Mouse (Mus musculus): Measurements from ENCODE around the gene Fpgs.

The Fpgs gene

DNA sequence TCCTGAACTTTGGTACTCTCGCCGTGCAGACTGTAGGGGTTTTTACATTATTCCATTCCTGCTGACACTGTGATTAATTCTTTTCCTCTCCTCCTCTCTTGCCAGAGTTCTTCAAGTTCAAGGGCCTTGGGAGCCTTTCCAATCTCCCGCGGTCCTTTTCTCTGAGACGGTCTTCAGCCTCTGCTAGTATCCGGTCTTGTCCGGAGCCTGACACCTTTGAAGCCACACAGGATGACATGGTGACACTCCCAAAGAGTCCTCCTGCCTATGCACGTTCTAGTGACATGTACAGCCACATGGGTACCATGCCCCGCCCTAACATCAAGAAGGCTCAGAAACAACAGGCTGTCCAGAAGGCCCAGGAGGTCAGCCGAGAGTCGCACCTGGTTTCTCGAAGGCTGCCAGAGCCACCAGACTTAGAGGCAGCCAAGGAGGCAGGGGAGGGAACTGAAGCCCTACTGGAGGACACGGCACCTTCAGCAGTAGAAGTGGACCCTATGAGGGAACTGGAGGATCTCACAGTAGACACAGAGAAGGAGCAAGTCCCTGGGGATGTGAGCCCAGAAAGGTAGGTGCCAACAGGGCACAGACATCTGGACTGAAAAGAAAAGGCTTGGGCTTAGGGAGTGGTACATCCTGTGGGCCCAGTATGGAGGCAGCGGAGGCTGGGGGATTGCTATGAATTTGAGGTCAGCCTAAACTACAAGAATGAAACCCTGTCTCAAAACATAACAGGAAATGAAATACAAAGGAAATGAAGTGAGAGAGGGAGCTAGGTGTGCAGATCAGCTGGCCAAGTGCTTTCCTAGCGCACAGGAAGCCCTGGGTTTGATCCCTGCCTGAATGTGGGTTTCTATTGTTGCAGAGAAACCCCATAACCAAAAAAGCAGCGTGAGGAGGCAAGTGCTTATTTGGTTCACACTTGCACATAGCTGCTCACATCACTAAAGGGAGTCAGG, 21.2 kb upstream of the Fpgs start:
- DNase-seq (ENCODE audit: low spot score in 2 of 2) = no peak

DNA sequence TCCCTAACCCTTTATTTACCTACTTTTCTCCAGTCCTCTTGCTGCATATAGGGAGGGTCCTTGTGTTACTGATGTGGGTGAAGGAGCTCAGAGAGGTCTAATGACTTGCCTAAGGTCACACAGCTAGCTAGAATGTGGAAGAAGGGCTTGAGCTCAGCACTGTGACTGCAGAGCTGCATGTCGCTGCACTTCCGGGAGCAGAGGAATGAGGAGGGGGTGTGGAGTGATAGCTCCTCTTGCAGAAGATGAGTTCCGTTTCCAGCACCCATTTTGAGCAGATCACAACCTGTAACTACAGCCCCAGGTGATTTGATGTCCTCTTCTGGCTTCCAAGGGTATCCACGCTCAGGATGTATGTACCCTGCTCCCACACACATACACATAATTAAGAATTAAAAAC, 20.2 kb upstream of the Fpgs start:
- no peak for DNase-seq (ENCODE audit: low spot score in 2 of 2)

DNA sequence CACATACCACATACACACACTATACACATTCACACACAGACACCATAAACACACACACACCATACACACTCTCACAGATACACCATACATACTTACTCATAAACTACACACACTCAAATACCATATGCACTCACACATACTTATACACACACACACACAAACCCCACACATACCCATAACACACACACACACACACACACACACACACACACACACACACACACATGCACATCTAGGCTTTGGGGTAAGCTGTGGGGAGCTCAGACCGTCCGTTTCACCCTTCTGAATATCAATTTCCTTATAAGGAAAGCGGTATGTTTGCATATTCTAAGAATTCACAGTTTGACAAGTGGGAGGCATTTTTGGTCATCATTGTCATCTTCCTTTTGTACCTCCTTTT, 18.6 kb upstream of the Fpgs start:
- DNase-seq (ENCODE audit: low spot score in 2 of 2) = no peak

DNA sequence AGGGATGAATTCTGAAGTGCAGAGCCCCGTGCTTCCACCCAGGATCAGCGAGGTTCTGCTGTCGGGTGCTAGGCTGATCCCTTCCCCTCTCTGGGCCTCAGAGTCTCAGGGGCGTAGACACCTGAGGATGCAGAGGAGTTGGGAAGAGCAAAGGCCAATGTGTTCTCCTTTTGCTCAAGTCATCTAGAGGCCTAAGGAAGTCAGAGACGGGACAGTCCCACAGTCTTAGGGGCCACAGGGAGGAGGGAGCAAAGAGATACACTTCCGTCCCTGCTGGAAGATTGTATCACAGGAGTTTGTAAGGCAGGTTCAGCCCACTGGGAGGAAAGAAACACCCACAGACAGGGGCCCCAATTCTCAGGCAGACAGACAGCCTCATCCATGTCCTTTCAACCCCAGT, 18.1 kb upstream of the Fpgs start:
- no peak for DNase-seq (ENCODE audit: low spot score in 2 of 2)

DNA sequence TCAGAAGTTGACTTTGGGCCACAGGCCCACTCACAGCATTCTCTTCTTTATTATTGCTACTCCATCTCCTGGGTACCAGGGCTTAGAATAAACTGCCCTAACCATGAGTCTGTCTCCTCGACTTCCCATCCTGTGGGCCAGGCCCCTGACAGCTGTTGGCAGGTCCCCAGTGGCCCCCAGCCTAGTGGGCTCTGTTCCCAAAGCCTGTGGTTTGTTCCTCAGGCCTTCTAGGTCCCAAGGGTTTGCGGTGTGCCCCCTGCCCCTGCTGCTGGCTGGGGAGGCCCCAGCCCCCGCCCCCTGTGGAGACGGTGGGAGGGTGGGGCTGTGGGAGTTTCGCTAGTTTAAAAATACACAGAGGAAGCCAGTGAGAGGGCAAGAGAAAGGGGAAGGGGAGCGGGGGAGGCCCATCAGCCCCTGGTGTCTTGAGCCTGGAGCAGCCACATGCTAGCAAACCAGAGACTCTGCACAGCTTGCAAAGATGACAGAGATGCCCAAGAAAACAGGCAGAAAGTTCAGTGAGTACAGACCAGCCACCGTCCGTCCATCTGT, 16.8 kb upstream of the Fpgs start, which contains the start of gene Sh2d3c:
TSS of gene Sh2d3c (plus strand) at position 375 of the 549 bp plus-strand sequence.
- no peak for DNase-seq (ENCODE audit: low spot score in 2 of 2)

DNA sequence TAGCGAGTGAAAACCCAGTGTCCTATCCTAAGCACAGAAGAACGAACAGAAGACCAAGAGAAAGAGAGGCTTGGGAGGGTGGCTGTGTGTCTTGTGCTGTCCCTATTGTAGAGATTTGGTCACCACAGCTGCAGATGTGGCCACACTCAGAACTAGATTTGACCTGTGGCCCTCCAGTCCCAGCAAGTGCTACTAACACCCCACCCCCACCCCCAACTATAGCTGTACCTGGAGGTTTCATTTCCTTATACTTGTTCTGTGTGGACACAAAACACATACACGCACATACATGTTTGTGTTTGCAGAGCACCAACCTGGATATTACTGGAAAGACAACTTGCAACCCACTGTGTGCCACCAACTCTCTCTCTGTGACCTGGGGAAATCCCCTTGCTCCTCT, 16.1 kb upstream of the Fpgs start:
- DNase-seq (ENCODE audit: low spot score in 2 of 2) = no peak

DNA sequence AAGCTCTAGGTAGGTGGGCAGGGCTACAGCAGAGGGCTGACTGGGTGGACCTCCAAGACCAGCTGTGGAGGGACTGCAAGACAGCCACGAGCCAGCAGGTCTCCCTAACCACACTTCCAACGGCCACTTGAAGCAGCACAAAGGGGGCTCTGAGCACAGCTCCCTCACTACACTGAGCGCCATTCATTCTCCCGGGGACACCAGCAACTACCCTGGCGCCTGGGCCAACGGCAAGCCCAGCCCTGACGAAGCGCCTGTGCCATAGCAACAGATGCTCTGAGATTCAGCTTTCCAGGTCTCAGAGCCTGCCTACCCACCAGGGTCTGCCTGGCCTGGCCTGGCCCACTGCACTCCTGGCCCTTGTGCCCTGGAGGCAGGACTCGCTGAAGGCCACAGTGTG, 14.8 kb upstream of the Fpgs start:
- DNase-seq (ENCODE audit: low spot score in 2 of 2) = peak in 1 of 2 experiments; percentile 40

DNA sequence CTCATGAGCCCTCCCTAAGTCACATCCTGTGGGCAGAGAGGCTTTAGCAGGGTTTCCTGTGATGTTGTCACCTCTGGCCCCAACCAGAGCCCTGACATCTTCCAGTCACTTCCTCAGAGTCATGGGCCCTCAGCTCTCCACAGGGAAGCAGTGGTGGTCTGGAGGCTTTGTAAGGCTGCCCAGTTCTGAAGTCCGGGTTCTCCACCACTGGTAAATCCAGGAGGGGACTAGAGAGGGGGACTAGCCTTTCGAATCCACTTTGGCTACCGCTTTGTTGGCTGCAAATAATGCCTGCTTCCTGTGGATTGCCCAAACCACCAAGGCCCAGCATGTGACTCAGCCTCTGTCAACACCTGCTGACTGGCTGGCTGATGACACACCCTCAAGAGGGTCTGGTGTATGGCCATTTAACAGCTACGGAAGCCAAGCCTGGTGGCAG, 11.1 kb upstream of the Fpgs start:
- no peak for DNase-seq (ENCODE audit: low spot score in 2 of 2)

DNA sequence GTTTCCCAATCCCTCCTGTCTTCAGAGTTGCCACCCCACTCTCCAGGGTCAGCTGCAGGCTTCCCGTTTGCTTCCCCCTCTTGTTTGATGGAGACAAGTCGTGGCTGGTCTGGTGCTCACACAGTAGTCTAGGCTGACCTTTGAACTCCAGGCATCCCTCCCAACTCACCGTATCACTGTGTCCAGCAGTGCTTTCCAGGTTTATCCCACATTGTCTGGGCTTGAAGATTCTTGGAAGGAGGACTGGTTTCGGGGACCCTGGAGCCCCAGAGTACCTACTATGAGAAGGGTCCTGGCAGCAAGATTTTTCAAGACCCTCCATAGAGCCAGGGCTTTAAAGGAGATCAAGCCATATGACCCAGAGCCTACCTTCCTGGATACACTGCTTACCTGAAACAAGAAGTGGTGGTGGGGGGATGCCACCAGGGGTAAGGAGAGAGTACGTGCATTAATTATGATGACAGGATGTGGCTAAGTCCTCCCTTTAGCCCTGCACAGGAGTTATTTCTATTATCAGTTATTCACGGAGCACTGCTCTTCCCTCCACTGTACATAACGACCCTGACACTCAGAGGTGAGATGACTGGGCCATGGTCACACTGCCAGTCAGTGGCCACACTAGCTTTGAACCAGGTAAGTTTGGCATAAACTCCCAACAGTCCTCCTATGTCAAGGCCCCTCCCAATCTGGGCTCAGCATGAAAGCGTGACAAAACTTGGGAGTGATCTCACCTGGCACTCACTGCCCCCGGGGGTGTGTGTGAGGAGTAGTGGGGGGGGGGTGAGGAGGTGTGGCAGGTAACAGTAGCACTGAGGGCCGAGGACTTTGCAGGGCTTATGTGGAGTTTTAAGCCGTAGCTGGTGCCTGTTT, 10.4 kb upstream of the Fpgs start:
- DNase-seq (ENCODE audit: low spot score in 2 of 2) = no peak

DNA sequence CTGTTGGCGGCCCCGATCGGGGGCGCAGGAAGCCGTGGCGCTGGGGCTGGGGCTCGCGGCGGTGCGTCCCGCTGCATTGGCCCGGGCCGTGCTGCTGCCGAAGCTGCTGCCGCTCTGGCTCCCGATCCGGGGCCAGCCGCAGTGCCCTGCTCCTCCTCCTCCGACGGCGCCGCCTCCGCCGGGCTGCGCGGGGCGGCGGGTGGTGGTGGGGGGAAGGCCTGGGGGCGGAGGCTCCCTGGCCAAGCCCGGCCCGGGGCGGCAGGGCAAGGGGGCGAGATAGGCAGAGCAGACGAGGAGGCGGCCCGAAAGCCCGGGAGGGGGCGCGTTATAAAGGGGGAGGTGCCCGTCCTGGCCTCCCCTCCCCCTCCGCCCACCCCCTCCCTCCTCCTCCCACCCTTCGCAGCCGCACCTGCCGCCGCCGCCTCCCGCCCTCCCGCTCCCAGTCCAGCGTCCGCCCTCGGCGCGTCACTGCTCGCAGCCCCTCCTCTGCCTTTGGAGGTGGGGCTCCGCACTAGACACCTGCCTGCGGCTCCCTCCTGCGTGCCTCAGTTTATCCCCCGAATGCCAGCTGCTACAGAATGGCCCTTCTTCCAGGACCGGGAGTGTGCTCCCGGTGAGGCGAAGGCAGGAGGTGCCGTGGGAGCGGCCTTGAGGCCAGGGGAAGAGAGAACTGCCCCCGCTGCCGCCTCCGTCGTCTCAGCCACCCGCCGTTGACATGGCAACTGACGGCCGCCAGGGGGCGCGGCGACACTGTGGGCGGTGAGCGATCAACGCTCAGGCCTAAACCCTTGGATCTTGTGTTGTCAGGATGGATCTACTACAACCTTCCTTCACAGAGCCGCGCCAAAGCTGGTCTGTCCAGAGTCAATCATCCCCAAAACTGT, 9.2 kb upstream of the Fpgs start, which contains the start of gene Cdk9:
TSS of gene Cdk9 (minus strand) at position 143 of the 884 bp plus-strand sequence.
- DNase-seq (ENCODE audit: low spot score in 2 of 2) = peak; percentile 83 to 94

DNA sequence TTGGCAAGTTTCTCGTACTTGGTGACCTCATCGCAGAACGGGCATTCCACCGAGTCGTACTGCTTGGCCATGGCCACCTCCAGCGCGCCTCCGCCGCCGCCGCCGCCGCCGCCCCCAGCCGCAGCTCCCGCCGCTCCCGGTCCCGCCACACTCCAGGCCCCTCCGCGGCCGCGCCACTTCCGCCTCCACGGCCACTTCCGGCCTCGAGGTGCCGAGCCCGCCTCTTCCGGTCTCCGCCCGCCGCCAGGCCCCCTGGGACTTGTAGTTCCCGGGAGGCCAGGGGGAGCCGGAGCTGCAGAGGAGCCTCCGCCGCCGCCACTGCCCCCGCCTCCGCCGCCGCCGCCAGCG, 8.6 kb upstream of the Fpgs start:
- peak; percentile 78 to 92 for DNase-seq (ENCODE audit: low spot score in 2 of 2)

DNA sequence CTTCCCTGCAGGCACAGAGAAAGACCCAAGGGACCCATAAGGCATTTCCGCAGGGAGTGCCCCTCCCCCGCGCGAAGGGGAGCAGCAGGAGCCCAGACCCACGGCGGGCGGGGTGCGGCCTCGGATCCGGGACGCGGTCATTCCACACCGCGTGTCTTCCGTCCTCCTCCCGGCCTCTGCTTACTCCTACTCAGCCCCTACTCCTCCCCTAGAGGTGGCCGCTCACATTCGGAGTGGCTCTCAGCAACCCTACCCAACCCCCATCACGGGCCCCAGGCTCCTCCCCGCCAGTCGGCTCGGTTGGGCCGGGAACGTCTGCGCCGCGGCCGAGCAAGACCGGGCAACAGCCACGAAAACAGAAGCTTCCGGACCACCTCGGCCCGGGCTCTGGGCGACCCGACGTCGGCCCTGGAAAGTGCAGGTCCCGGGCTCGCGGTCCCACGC, 8.2 kb upstream of the Fpgs start:
- DNase-seq (ENCODE audit: low spot score in 2 of 2) = no peak

DNA sequence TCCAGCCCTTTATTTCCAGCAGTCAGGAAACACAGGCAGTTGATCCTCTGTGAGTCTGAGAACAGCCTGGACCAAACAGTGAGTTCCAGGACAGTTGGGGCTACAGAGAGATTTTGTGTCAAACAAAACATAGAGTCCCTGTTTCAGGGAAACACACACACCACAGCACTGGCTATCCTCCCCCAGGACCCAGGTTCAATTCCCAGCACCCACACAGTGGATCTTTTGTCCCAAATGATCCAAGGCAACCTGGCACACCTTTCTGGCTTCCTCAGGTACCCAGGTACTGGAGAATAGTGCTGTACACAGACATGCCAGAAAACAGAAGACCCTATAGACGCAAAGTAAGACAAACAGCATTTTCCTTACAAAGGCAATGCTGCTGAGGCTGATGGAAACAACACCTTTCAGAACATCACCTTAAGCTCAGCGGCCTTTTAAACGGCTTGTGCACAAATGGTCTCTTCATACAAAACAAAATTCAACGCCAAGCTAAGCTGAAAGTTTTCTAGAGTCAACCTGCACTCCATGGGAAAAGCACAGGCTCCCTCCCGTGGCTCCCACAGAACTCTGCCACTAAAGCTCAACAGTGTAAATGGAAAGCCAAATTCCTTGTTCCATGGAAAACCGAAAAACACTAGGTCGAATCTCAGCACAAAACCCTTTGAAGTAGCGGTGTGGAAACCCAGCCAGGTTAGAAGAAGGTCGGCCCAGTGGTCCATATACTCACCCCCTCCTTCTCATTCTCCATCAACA, 7.5 kb upstream of the Fpgs start:
- no peak for DNase-seq (ENCODE audit: low spot score in 2 of 2)

DNA sequence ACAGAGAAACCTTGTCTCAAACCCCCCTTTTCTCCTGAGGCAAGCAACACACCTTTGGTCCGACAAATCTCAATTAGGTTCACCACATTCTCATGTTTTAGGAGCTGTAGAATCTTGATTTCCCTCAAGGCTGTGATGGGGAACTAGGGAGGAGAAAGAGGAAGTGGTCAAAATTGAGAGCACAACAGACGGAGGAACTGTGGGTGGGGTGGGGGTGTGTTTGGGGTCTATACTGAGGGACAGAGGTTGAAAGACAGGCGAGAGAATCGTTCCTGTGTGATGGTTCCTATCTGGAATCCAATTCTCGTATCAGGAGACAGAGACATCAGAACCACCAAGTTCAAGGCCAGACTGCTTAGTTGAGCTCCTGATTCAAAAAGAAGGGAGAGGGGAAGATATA, 6.5 kb upstream of the Fpgs start:
- DNase-seq (ENCODE audit: low spot score in 2 of 2) = no peak

DNA sequence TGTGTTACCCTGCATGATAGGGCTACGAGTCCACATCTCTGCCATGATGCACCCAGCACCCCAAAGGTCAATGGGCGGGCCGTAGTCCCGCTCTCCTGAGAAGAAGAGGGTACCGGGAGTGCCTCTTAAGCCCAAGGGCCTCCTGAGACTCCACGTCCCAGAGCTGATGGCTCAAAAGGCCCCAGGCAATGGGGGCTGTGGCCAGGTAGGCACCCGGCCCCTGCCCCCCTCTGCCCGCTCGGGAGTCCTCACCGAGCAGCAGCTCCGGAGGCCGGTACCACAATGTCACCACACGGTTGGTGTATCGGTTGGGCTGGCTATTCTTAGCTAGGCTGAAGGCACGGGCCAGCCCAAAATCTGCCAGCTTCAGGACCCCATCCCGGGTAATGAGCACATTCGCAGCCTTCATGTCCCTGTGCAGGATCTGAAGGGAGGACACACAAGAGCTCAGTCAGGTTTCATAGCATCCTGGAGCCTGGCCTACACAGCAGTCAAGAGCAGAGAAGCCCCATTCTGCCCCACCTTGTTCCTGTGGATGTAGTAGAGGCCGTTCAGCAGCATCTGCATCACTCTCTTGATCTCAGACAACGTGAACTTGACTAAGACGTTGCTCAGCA, 5.7 kb upstream of the Fpgs start:
- DNase-seq (ENCODE audit: low spot score in 2 of 2) = no peak

DNA sequence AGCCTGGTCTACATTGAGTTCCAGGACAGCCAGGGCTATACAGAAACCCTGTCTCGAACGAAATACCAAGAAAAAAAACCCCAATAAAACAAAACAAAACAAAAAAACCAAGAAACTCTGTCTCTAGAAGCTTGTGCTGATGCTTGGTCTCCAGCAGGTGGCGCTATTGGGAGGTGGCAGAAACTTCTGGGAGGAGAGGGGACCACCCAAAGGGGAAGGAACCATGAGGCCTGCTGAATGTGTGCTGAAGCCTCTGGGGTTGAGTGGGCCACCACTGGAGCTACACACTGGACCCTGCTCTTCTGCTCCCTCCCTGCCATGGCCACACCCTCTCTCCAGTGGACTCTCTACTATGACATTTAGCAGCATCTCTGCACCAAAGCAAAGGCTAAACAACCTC, 4.7 kb upstream of the Fpgs start:
- DNase-seq (ENCODE audit: low spot score in 2 of 2) = no peak

DNA sequence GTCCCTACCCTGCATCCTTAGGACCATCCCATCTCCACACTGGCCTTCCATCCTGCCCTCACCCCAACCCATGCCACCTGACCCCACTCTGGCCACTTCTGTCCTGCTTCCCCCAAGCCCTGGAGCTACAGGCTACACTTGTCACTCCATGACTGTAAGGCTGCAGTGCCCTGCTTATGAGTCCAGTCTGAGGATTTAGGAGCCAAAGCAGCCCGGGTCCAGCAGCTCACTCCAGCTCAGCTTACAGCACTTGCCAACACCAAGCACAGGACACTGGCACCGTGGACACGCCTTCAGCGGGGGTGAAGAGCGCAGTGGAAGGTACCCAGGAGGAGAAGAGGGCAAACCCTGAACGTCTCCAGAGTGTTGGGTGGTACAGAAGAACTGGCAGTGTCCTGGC, 3.0 kb upstream of the Fpgs start:
- DNase-seq (ENCODE audit: low spot score in 2 of 2) = no peak

DNA sequence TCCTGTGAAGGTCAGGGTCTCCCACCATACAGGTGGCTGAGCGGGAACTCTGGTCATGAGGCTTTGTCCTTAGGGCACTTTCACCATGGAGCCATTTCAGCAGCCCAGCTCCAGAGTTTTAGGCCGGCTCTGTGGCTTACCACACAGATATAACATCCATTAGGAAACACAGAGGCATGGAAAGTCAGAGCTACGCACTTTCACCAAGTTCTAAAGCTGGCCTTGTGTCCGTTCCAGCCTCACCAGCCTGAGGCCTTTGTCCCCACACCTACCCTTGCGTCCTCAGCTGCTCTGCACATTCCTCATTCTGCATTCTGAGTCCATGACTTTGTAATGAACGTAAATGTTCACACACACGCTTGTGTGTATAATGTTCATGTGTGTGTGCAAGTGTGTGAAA, 1.1 kb upstream of the Fpgs start:
- no peak for DNase-seq (ENCODE audit: low spot score in 2 of 2)

DNA sequence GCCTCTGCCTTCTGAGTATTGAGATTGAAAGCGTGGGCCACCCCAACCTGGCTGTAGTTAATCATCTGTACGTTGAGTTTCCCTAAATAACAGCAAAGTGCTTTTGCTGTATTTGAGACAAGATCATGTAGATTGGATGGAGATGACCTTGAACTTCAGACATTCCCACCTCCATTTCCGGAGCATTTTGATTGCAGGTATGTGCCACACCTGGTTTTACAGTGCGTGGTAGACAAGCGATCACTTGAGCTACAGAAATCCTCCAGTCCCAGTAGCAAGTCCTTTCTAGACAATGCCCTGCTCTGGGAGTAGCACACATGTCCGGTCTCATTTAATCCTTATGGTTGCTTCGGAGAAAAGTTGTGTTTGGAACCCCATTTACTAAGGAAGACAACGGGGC, 899 bp downstream of the Fpgs start:
- no peak for DNase-seq (ENCODE audit: low spot score in 2 of 2)

Measured in left cerebral cortex, adult 9 months (tissue).